Mouse (Mus musculus): ENCODE results near the gene Thoc3.

DNA sequence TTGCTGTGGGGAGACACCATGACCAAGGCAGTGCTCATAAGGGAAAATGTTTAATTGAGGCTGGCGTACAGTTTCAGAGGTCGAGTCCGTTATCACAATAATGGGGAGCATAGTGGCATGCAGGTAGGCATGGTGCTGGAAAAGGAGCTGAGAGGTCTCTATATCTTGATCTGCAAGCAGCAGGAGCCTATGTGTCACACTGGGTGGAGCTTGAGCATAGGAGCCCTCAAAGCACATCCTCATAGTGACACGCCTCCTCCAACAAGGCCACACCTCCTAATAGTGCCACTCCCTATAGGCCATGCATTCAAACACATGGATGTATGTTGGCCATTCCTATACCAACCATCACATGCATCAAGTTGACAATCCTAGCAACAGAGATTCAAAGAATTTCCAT lies 53.6 kb downstream of the Thoc3 start:
- no peak for TF ChIP-seq CTCF (IDR thresholded peaks at IDR 0.05)
- no peak for TF ChIP-seq EP300 (IDR thresholded peaks at IDR 0.05)

All from lung, postnatal 0 days (tissue).